Mouse (Mus musculus) brain, embryonic 14.5 days (tissue): ENCODE measurements around the gene Trmt10a.

Experiments used
- CTCF ChIP-seq: fragments of 200-500 bp; IDR thresholded peaks from 2 replicates; pipeline ENCODE4 v1.5.1; 2012; ENCODE audit warnings: inconsistent platforms, mild to moderate bottlenecking, moderate library complexity, borderline replicate concordance; ENCODE audit not compliant: insufficient read depth, insufficient read length; ENCODE audit errors: extremely low read depth
- POLR2A ChIP-seq: fragments of 200-500 bp; IDR thresholded peaks from 2 replicates; pipeline ENCODE4 v1.6.1; 2012; ENCODE audit warnings: mild to moderate bottlenecking, inconsistent platforms, borderline replicate concordance; ENCODE audit not compliant: poor library complexity, insufficient read depth, insufficient read length, severe bottlenecking; ENCODE audit errors: extremely low read depth

DNA sequence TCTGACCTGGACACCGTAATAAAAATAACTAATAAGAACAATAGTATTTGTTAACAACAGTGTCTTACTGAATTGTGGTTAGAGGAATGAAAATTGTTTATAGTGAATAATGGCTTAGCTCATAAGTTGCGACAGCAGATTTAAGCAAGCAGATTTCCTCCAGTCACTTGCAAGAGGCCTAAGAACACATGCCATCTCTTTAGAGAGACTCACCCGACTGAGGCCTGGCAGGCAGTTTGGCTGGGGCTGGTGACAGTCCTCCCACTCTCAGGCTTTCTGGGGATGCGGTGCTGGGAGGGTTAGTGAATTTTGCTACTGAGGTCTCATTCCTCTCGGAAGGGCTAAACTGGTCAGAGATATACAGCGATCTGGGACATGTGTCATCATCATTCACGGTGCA, 40.1 kb downstream of the Trmt10a start:
- TF ChIP-seq CTCF (no peak), POLR2A (no peak)
